Mouse (Mus musculus) myocyte (in vitro differentiated cells): ENCODE measurements at regions not wholly inside any gene's neighbourhood (a gene's known extent, or its start where the extent isn't known, plus 50 kb on each side); places are given as distances from the start of the nearest gene placed in this dataset.

ENCODE experiments used
- CEBPB ChIP-seq: IDR thresholded peaks from 2 replicates; pipeline ENCODE4 v1.6.1; 2011; ENCODE audit warnings: mild to moderate bottlenecking, moderate library complexity; ENCODE audit not compliant: poor library complexity, insufficient read depth, severe bottlenecking
- E2F4 ChIP-seq: IDR thresholded peaks from one replicate; pipeline ENCODE4 v1.6.1; 2011; ENCODE audit warnings: mild to moderate bottlenecking, control low read depth, moderate library complexity; ENCODE audit not compliant: insufficient read depth
- MAX ChIP-seq: IDR thresholded peaks from one replicate; pipeline ENCODE4 v1.6.1; 2011; ENCODE audit warnings: low read depth, mild to moderate bottlenecking, control low read depth
- MYOD1 ChIP-seq, 3 experiments: IDR thresholded peaks; one replicate each; pipeline ENCODE4 v1.6.1; 2011; ENCODE audit warnings: control low read depth in 2 of 3, low read depth in 2 of 3, mild to moderate bottlenecking in 2 of 3, moderate library complexity in 1 of 3; ENCODE audit not compliant: insufficient read length in 2 of 3, control insufficient read depth in 1 of 3
- POLR2A ChIP-seq: IDR thresholded peaks from one replicate; pipeline ENCODE4 v1.6.1; 2011; ENCODE audit warnings: low read depth, mild to moderate bottlenecking, control low read depth, moderate library complexity; ENCODE audit not compliant: insufficient read length
- POLR2AphosphoS2 ChIP-seq: IDR thresholded peaks from one replicate; pipeline ENCODE4 v1.6.1; 2011; ENCODE audit warnings: low read depth, control low read depth; ENCODE audit not compliant: insufficient read length

DNA sequence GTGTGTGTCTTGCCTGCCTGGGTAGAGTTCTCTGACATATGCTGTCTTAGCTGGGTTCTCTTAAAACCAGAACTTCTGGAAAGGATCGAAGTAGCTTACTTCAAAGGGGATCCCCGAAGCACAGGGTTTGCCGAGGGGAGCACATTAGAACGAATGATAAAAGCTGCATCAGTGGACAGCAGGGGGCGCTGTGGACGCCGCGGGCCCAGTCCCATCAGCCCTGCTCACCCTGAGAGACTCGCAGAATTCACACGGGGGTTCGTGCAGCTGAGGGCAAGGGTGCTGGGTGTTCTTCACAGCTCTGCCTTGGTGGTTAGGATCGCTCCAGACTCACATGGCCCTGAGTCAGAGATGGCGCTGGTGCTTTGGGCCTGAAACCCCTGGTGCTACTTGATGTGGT lies 105.4 kb upstream of the Ubr2 start:
- TF ChIP-seq POLR2A (no peak), CEBPB (no peak), E2F4 (no peak), POLR2AphosphoS2 (no peak), MYOD1 (IDR thresholded peaks at IDR 0.05; ENCODE audit: control insufficient read depth in 1 of 3, insufficient read length in 2 of 3, low read depth in 2 of 3) (no peak), MAX (no peak)
